Mouse (Mus musculus) G1E (cell line): ENCODE results near the gene Rab37. TPM values are rescaled to one million over a fixed set of nuclear protein-coding genes. Genes with fewer than 3 reads are reported as not detected.

Experiments used
- ATAC-seq: 2 replicates; pipeline ENCODE4 v1.8.0; 2016; ENCODE audit warnings: mild to moderate bottlenecking; ENCODE audit not compliant: insufficient number of reproducible peaks, poor library complexity, low FRiP score, severe bottlenecking; ENCODE audit errors: extremely low read depth
- DNase-seq: peaks from one replicate; pipeline ENCODE4 v3.0.0; 2012; ENCODE audit warnings: low spot score
- H3K27me3 ChIP-seq: 2 replicates; pipeline ENCODE4 v1.6.1; 2012; ENCODE audit warnings: mild to moderate bottlenecking, low read length, inconsistent platforms; ENCODE audit not compliant: insufficient read depth
- H3K36me3 ChIP-seq: replicated peaks from 2 replicates; pipeline ENCODE3; 2012; ENCODE audit warnings: mild to moderate bottlenecking, inconsistent platforms
- H3K4me1 ChIP-seq: 2 replicates; pipeline ENCODE4 v1.6.1; 2012; ENCODE audit warnings: low read depth, low read length, inconsistent platforms, mixed read lengths; ENCODE audit not compliant: insufficient read depth
- H3K4me3 ChIP-seq: 2 replicates; pipeline ENCODE4 v1.5.1; 2012; ENCODE audit warnings: low read depth, mild to moderate bottlenecking, inconsistent platforms, low read length, moderate library complexity, mixed read lengths
- H3K9me3 ChIP-seq: replicated peaks from 2 replicates; pipeline ENCODE4 v1.6.1; 2012; ENCODE audit warnings: inconsistent platforms
- CTCF ChIP-seq: IDR thresholded peaks from 2 replicates; pipeline ENCODE4 v1.5.1; 2012; ENCODE audit warnings: low read depth, low read length, inconsistent platforms, mixed read lengths
- GATA1 ChIP-seq: IDR thresholded peaks from 2 replicates; pipeline ENCODE4 v1.6.1; 2012; ENCODE audit warnings: borderline replicate concordance, low read length, inconsistent platforms, mixed read lengths
- GATA2 ChIP-seq: IDR thresholded peaks from 2 replicates; pipeline ENCODE4 v1.6.1; 2012; ENCODE audit warnings: low read depth, low read length, inconsistent platforms, borderline replicate concordance
- POLR2AphosphoS5 ChIP-seq: IDR thresholded peaks from 2 replicates; pipeline ENCODE4 v1.6.1; 2012; ENCODE audit warnings: low read depth, low read length, inconsistent platforms; ENCODE audit not compliant: insufficient replicate concordance
- TAL1 ChIP-seq: conservative IDR thresholded peaks from 2 replicates; pipeline ENCODE4 v1.6.1; 2012; ENCODE audit warnings: low read depth, low read length, inconsistent platforms, mixed read lengths
- polyA plus RNA-seq: library from polyadenylated mRNA; stranded (reverse); fragments of >175 nt; gene quantifications from 2 replicates; pipeline ENCODE4 v1.2.3, GENCODE M21; 2012
- total RNA-seq, 2 experiments: library from RNA; stranded (forward) in 1 of 2; stranded (reverse) in 1 of 2; fragments of 200-1000 nt in 1 of 2; fragments of >200 nt in 1 of 2; fragmentation: Nextera tagmentation in 1 of 2; gene quantifications; 2 replicates each; pipeline ENCODE4 v1.2.3; 2014 to 2017

Gene Rab37
- total and polyA plus RNA-seq, 3 experiments = 0.15 to 2.7 TPM; not detected in 1

GRCm38 (mm10) chr11:115112196-115112595 lies 21.0 kb downstream of the Rab37 start:
- TF ChIP-seq TAL1 (no peak), GATA1 (no peak), CTCF (no peak), GATA2 (no peak), POLR2AphosphoS5 (no peak)

GRCm38 (mm10) chr11:115119409-115119808 lies 28.2 kb downstream of the Rab37 start:
- ATAC-seq (no peak), DNase-seq (no peak)
- Histone ChIP-seq H3K27me3 (peaks cover 18% of the 10 kb centered on the region; the same call in 1 of the 2 replicates), H3K9me3 (no peaks in the 10 kb centered on the region), H3K4me3 (no peak overlapping the region), H3K36me3 (no peaks in the 10 kb centered on the region), H3K4me1 (no peaks in the 10 kb centered on the region)
- TF ChIP-seq CTCF = no peak
- TF ChIP-seq GATA2 = no peak
- no peak for TF ChIP-seq TAL1
- TF ChIP-seq POLR2AphosphoS5 = no peak

More at GRCm38 (mm10) chr11:115112196-115112595, 21.0 kb downstream of the Rab37 start:
- ATAC-seq (no peak), DNase-seq (no peak)
- no peak overlapping the region for H3K4me3 ChIP-seq
- no peaks in the 10 kb centered on the region for H3K4me1 ChIP-seq
- no peaks in the 10 kb centered on the region for H3K9me3 ChIP-seq
- peaks cover 3% of the 10 kb centered on the region; the same call in 1 of the 2 replicates for H3K27me3 ChIP-seq
- no peaks in the 10 kb centered on the region for H3K36me3 ChIP-seq

- H3K27me3 ChIP-seq = peaks cover 7% of the 10 kb centered on the region; the same call in 1 of the 2 replicates
- no peak for TF ChIP-seq TAL1
- TF ChIP-seq CTCF = no peak
- no peak for TF ChIP-seq GATA1
- no peak for TF ChIP-seq GATA2
- no peak for TF ChIP-seq POLR2AphosphoS5
- H3K4me3 ChIP-seq = no peak overlapping the region
- DNase-seq = no peak
- no peaks in the 10 kb centered on the region for H3K36me3 ChIP-seq
- ATAC-seq = no peak
- no peaks in the 10 kb centered on the region for H3K9me3 ChIP-seq
- H3K4me1 ChIP-seq = no peaks in the 10 kb centered on the region
Measured at GRCm38 (mm10) chr11:115128483-115128882, 37.3 kb downstream of the Rab37 start.

- H3K4me1 ChIP-seq = no peaks in the 10 kb centered on the region
- no peak for ATAC-seq
- no peak overlapping the region for H3K4me3 ChIP-seq
Measured at GRCm38 (mm10) chr11:115129508-115130126, 38.4 kb downstream of the Rab37 start.

GRCm38 (mm10) chr11:115131768-115132381 lies 40.6 kb downstream of the Rab37 start:
- ATAC-seq (no peak), DNase-seq (no peak)
- no peaks in the 10 kb centered on the region for H3K9me3 ChIP-seq
- H3K27me3 ChIP-seq = peaks cover 4% of the 10 kb centered on the region
- no peak for TF ChIP-seq TAL1
- TF ChIP-seq GATA1 = no peak
- TF ChIP-seq GATA2 = no peak
- TF ChIP-seq POLR2AphosphoS5 = no peak
- no peak for TF ChIP-seq CTCF
- no peaks in the 10 kb centered on the region for H3K36me3 ChIP-seq
- H3K4me3 ChIP-seq = no peak overlapping the region
- no peaks in the 10 kb centered on the region for H3K4me1 ChIP-seq

More at GRCm38 (mm10) chr11:115129508-115130126, 38.4 kb downstream of the Rab37 start:
- Histone ChIP-seq H3K36me3 (no peaks in the 10 kb centered on the region), H3K27me3 (peaks cover 7% of the 10 kb centered on the region), H3K9me3 (no peaks in the 10 kb centered on the region)
- TF ChIP-seq GATA2 = no peak
- no peak for TF ChIP-seq TAL1
- no peak for TF ChIP-seq CTCF
- TF ChIP-seq POLR2AphosphoS5 = no peak
- no peak for DNase-seq

- Histone ChIP-seq H3K27me3 (peaks cover 4% of the 10 kb centered on the region), H3K9me3 (no peaks in the 10 kb centered on the region), H3K36me3 (no peaks in the 10 kb centered on the region), H3K4me3 (no peak within 1 kb of the TSS), H3K4me1 (no peaks in the 10 kb centered on the region)
- ATAC-seq (peak; percentile 28; the same call in 1 of the 2 replicates), DNase-seq (no peak)
- TF ChIP-seq CTCF = no peak
- no peak for TF ChIP-seq POLR2AphosphoS5
- TF ChIP-seq GATA2 = no peak
- no peak for TF ChIP-seq TAL1
- no peak for TF ChIP-seq GATA1
Measured at GRCm38 (mm10) chr11:115133800-115134199, 42.6 kb downstream of the Rab37 start, which contains the start of gene Cd300lf. Gene Cd300lf (minus strand): TSS chr11:115133992.
